Mouse (Mus musculus) kidney, adult 9 months (tissue): Measurements from ENCODE around the gene 1810055G02Rik.

Source experiments
- DNase-seq: peaks from one replicate; pipeline ENCODE4 v3.0.0; 2022

1810055G02Rik gene

DNA sequence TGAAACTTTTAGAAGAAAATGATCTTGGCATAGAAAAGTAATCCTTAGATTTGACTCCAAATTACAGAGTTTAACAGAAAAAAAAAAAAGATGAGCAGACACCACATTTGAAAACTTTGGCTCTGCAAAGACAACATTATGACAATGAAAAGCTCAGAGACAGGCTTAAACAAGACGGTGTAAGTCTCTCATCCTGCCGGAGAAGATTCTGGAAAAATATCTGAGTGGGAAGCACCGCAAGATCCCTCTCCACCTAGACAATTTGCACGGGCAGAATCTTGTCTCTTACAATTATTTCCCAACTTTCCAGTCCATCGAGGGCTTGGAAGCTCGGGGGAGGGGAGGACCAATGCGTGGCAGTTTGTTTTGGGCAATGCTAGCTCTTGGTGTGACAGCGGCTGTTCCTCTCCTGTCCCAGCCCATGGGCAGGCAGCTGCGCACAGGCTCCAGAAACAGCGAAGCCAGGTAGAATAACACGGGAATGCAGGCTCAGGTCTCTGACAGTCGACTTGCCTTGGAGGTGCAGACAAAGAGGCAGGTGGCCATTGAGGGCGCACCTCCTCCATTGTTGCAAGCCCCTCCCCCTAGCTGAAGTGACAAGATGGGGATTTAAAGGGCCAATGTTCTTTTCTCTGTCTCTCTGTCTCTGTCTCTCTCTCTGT is 35.9 kb downstream of the 1810055G02Rik start:
- peak; percentile 71 for DNase-seq

DNA sequence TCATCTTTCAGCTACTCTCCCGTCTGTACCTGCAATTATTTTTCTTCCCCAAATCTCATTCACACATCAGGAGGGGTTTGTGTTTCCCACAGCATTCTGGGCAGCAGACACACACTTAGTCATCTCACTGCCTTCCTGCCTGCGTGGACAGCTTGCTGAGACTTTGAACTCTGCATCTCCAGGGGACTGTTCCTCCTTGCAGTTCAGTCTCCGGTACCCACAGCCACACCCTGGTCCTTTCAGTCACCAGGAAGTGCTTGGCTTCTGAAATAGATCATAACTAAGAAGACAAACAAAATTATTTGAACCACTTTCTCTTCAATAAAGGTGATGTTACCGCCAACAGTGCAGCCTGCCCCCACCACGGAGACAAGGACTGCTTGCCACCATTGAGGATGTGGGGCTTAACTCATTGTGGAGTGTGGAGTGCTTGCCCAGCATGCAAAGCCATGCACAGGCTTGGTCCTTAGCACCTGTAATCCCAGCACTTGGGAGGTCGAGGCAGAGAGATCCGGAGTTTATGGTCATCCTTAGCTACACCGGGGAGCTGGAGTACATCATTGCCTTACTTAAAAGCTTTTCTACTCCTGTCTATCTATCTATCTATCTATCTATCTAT is 44.6 kb downstream of the 1810055G02Rik start:
- no peak for DNase-seq

DNA sequence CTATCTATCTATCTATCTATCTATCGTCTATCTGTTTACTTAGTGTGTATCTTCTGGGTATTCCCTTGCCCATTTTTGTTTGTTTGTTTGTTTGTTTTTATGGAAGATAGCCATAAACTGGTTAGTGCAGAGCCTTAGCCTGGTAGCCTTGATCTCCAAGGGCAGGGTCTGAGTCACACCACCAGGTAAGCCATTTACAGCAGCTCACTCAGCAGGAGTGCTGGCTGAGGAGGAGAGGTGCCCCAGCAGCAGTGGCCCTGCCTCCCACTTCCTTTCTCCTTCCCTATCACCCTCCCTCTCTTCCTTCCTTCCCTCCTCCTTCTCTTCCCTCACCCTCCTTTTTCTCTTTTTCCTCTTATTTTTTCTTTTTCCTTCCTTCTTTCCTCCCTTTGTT is 45.1 kb downstream of the 1810055G02Rik start:
- no peak for DNase-seq

DNA sequence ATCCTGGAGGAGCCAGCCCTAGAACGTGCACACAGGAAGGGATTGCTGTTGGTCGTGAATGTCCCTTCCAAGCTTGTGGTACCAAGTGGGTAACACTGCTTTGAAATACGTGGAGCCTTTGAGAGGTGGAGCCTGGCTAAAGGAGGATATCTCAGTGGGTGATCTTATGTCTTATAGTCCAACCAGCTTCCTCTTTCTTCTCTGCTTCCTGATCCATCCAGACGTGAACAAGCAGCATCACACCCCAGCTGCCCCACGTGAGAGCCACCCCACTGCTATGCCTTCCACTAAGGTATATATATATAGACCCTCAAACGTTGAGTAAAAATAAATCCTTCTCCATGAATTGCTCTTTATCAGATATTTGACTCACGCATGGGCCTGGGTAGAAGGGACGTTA is 45.6 kb downstream of the 1810055G02Rik start:
- no peak for DNase-seq

DNA sequence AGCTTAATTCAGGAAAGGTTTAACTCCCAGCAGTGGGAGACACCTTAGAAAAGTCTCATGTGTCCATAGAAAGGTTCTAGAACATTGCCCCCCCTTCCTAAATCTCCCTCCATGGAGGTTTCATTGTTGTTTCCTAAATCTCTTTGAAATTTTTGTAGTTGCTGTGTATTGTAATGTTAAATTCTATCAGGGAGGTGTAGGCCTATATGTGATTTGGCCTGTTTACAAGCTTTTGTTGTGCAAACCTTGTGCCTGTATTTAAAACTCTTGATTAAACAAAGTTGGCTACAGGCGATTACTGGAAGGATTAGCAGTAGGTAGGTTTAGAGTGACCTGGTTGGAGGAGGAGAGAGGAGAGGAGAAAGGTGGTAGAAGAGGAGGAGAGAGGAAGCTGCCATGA is 49.8 kb downstream of the 1810055G02Rik start:
- DNase-seq = no peak

DNA sequence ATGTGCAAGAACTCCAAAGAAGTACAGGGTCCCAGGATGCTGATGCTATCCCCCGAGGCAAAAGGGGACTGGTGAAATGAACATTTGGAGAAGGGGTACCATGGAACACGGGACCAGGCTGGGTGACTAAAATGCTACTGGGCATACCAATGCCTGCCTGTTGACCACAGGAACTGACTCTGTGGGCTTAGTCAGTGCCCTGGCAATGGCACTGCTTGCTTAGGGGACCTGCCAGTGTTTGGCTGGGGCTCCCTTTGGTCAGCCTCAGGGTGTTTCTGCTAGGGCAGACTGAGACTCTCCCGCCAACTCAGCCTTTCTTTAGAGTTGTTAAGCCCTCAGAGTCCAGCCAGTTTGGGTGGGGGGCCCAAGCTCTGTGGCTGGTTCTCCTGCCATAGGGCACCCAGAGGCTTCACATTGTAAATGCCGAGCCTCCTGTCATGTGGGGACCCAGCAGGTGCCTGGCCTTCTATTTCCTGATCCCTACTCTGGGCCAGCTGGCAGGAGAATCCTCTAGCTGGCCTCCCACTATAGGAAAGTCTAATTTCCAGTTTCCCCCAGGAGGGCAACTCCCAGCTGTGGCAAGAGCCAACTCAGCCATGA is 57.2 kb downstream of the 1810055G02Rik start:
- no peak for DNase-seq

DNA sequence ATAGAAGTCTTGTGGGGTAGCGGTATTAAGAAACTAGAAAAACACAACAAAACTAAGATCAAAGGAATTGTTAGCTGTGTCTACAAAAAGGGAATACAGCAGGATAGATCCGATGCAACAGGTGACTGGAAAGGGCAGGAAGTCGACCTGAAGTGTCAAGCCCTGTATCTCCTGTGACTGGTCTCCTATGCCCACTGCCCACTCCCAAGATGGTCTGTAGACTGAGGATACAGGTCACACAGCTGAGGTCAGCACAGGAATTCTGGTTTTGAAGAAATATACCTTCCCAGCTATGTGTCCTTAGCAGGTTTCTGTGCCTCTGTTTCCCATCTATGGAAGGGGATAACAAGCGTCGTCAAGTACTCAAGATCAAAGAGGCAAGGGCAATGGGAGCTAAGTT is 58.3 kb downstream of the 1810055G02Rik start:
- no peak for DNase-seq

DNA sequence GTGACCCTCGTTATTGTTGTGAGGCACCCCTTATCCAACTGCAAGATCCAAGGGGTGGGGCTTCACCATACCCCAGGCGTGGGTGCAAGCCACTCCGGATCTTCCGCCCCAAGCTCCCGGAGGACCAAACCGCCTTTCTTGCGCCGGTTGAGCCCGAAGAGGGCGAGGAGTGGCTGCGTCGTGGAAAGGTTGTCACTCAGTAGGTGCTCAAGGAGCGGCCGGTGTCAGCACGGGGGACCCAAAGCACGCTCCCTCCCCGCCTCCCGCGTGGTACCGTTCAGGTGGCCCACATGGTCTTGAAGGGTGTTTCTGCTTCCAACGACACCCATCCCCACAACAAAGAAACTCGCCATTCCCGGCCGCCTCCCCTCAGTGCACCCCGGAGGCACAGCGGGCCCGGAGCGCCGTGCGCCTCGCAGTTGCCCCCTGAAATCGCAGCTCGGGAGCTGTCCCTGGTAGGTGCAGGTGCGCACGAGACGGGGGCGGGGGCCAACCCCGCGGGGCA is 59.2 kb downstream of the 1810055G02Rik start, which contains the start of gene Kmt5b:
Gene Kmt5b, plus strand, starts transcription at position 146 of the 505 bp plus-strand sequence.
- DNase-seq = peak; percentile 62
